Mouse (Mus musculus) heart, adult 9 months (tissue): Measurements from ENCODE around the gene Etnk1.
A peak's percentile ranks its signal among the peaks of the same experiment; 100 is the strongest.

ENCODE experiments used
- DNase-seq, 2 experiments: peaks; one replicate each; pipeline ENCODE4 v3.0.0; 2022; ENCODE audit warnings: low spot score in 2 of 2

Gene Etnk1

DNA sequence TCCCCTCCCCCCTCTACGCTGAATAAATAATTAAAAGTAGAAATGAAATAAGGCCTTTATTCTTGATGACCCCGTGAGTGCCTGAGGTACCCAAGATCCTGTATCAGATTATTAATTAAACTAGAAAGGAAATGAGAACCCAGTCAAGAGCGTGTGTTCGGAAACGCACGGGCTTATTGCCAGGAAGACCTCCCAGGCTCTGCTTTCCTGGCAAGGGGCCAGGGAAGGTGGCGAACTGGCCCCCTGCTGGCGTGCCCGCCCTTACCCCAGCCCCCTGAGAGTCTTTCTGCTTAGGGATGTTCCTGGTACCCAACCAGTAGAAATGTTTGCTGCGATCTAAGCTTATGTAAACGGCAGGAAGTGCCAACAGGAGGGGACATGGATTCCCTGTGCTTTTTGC lies 49.2 kb downstream of the Etnk1 start:
- DNase-seq = no peak

GRCm38 (mm10) chr6:143219347-143219746 lies 52.3 kb downstream of the Etnk1 start:
- DNase-seq = peak in 1 of 2 experiments; percentile 31

DNA sequence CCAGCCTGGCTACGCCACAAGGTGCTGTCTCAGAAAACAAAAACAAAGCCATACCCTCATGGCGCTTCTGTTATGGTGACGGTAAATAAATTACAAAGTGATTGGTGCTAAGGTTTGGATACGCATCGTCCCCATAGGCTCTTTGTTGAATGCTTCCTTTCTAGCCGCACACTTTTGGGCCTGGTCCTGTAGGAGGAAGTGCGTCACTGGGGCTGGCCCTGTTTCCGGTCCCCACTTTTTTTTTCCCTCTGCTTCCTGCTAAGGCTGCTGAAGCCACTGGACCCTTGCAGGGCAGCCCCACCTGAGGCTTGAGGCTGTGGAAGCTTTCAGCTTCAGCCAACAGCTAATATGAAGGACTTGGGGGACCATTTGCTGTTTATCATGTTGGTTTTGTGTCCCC lies 54.2 kb downstream of the Etnk1 start:
- DNase-seq = no peak

DNA sequence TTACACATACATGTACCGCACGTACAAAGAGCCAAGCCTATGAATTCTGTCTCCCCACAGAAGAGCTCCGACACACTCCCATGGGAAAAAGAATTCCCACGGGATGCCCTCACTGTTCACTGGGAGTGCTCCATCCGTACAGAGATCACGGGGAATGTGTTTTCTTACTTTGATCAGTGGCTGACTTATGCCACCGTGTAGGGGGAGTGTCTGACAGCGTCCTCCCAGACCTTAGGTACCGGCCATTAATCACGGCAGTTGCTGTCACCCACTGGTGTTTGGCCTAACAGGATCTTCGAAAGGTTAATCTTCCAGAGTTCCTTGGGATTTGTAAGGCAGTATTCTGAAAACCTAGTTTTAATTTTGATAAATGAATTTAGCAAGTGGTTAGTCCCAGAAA lies 57.0 kb downstream of the Etnk1 start:
- DNase-seq = no peak

- DNase-seq = no peak
These were observed 57.9 kb downstream of the Etnk1 start for GRCm38 (mm10) chr6:143224885-143225284.

DNA sequence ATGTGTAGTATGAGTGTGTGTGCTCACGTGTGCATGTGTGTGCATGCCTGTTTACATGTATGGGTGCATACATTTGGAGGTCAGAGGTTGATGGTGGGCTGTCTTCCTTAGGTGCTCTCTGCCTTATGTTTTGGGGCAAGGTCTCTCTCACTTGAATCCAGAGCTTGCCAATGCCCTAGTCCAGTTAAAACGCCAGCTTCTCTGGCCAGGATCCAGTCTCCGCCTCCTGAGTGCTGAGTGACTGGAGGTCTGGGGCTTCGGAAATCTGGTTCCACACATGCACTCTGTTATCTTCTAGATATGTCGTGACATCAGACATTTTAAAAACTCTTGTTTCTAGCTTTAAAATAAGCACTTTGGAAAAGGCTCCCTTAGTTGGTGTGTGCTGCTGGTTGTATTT lies 61.7 kb downstream of the Etnk1 start:
- no peak for DNase-seq

- no peak for DNase-seq
These were observed 62.9 kb downstream of the Etnk1 start for GRCm38 (mm10) chr6:143229906-143230305.

- no peak for DNase-seq
These were observed 63.9 kb downstream of the Etnk1 start for GRCm38 (mm10) chr6:143230888-143231287.

GRCm38 (mm10) chr6:143232718-143233117 lies 65.7 kb downstream of the Etnk1 start:
- DNase-seq = no peak

DNA sequence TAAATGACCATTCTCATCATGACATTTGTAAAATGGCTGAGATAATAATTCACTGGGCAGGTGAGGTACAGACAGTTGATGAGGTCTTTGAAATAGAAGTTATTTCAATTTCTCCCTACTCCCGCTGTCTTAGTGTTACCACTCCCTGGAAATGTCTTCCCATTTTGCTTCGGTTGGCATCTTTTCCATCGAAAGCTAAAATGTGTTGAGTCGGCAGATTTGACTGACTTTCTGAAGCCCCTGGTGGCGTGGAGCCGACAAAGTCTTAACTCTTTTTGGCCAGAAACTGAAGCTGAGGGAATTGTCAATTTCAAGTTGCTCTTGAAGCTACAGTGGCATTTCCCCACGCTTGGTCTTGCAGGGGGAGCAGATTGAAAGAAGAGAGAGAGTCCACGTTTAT lies 67.8 kb downstream of the Etnk1 start:
- DNase-seq = no peak

DNA sequence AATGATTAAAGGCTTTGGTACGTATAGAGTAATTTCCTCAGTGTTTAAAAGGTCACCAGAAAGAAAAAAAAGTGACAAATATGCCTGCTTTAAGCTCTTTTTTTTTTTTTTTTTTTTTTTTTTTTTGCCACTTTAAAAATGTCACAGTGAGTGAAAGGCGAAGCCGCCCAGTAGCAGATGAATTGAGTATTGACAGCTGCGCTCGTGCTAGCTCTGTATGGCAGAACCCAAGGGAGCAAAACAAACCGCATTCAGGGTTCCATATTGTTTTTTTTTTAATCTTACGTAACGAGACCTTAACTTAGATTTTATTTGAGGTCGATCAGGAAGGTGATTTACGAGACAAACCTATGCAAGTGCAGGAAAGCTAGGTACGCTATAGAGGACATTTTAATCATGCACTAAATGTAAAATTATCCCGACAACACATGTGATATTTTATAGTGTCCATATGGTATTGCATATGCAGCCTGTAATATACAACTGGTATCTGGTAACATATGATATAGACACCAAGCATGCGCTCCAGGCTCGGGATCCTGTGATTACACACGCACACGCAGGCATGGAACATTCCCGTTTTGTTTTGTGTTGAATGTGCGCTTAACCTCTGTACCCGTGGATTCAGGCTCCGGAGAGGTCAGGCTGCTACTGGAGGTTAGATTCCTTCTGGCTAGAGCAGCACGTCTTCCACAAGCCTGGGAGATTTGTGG lies 72.5 kb downstream of the Etnk1 start:
- DNase-seq = no peak

DNA sequence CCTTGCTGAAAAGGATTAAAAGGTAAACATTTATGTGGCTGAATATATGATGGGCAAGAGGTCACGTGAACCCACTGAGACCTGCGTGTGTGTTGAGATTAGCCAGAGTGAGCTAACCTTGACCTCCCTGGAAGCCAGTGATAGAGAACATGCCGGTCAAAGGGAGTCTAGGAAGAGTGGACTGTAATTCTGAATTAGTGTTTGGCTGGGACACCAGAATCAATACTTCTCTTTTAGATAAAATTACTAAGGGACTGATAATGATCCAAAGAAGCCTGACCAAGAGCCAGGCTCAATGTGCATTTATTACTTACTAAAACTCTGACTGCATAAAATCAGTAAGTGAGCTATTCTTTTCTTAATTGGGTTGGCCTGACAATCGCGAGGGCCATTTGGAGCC lies 76.2 kb downstream of the Etnk1 start:
- DNase-seq = no peak

DNA sequence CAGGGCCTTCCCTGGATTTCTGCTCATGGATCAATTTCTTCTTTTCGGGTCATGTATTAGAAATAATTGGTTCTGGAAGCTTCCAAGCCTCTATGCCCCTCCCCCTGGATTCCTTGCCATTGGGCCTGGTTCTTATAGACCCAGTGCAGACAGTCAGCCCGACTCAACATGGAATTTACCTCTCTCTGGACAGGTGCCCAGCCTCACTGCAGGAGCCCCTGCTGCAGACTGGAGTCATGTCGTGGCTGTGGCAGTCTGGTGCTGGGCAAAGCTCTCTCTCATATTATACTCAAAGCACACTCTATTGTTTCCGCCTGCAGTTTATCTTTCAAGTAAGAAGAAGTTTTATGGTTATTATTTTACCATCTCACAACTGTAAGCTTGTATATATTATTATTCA lies 90.9 kb downstream of the Etnk1 start:
- DNase-seq = no peak

- no peak for DNase-seq
These were observed 92.2 kb downstream of the Etnk1 start for GRCm38 (mm10) chr6:143259169-143259629.

- no peak for DNase-seq
These were observed 93.0 kb downstream of the Etnk1 start for GRCm38 (mm10) chr6:143259870-143260559.

GRCm38 (mm10) chr6:143260560-143261288 lies 93.7 kb downstream of the Etnk1 start:
- no peak for DNase-seq

GRCm38 (mm10) chr6:143261289-143261665 lies 94.3 kb downstream of the Etnk1 start:
- no peak for DNase-seq

DNA sequence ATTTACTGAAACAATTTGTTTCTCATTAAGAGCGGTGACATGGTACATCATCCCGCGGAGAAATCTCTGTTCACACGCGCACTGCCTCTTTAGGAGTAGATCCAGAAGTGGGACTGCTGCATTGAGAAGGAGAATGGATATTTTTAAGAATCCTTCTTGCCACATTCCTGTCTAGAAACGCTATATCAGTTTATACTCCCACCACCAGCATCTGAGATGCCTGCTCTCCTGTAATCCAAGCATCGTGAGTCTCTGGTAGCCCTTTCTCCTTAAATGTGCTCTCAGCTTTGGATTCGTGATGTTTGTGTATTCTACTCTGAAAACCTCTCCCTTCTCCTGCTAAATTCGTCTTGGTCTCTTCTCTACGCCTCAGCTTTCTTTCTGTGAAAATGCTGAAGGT lies 98.5 kb downstream of the Etnk1 start:
- no peak for DNase-seq

DNA sequence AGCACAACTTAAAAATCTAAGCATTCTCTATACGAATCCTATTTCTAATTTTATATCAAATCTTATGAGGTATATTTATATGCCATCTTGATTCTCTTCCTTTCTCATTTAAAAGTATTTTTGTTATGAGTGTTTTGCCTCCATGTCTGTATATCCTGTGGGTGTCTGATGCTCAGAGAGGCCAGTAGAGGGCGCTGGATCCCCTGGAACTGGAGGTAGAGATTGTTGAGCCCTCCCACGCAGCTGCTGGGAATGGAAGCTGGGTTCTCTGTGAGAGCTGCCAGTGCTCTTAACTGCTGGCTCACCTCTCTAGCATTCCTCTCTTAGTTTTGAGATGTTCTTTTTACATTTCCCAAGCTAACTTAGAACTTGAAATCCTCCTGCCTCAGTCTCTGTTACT lies 112.2 kb downstream of the Etnk1 start:
- DNase-seq = no peak
